Mouse (Mus musculus): ENCODE data around the gene Cep164. TPM values are rescaled to one million over a fixed set of nuclear protein-coding genes. Genes with fewer than 3 reads are reported as not detected.

Cep164 gene
- polyA plus RNA-seq, 1 experiment, result 13.4 TPM

- Histone ChIP-seq H3K36me3 (replicated peaks; ENCODE audit: low read length) (no peaks in the 10 kb centered on the region), H3K27me3 (replicated peaks) (peaks cover 51% of the 10 kb centered on the region), H3K9me3 (peaks cover 8% of the 10 kb centered on the region; the same call in 1 of the 2 replicates), H3K4me1 (no peaks in the 10 kb centered on the region), H3K4me3 (replicated peaks) (no peak overlapping the region)
- TF ChIP-seq FLI1 (IDR thresholded peaks at IDR 0.05; ENCODE audit: low read length), result no peak
- no peak for TF ChIP-seq GATA1 (IDR thresholded peaks at IDR 0.05; ENCODE audit: borderline replicate concordance, low read length)
These were observed 95.2 kb downstream of the Cep164 start for GRCm38 (mm10) chr9:45733246-45733645.

- Histone ChIP-seq H3K27me3 (replicated peaks) (peaks cover 44% of the 10 kb centered on the region), H3K9me3 (peaks cover 8% of the 10 kb centered on the region; the same call in 1 of the 2 replicates)
- TF ChIP-seq GATA1 (IDR thresholded peaks at IDR 0.05; ENCODE audit: borderline replicate concordance, low read length) (no peak), FLI1 (IDR thresholded peaks at IDR 0.05; ENCODE audit: low read length) (no peak)
These were observed 96.6 kb downstream of the Cep164 start for GRCm38 (mm10) chr9:45731851-45732250.

GRCm38 (mm10) chr9:45719997-45720396, 108.5 kb downstream of the Cep164 start:
- no peaks in the 10 kb centered on the region for H3K9me3 ChIP-seq
- H3K36me3 ChIP-seq (replicated peaks; ENCODE audit: low read length), result no peaks in the 10 kb centered on the region
- no peak for TF ChIP-seq FLI1 (IDR thresholded peaks at IDR 0.05; ENCODE audit: low read length)
- TF ChIP-seq GATA1 (IDR thresholded peaks at IDR 0.05; ENCODE audit: borderline replicate concordance, low read length), result no peak
- H3K27me3 ChIP-seq (replicated peaks), result peaks cover 65% of the 10 kb centered on the region
- H3K4me3 ChIP-seq (replicated peaks), result no peak overlapping the region
- no peaks in the 10 kb centered on the region for H3K4me1 ChIP-seq

More at GRCm38 (mm10) chr9:45731851-45732250, 96.6 kb downstream of the Cep164 start:
- no peaks in the 10 kb centered on the region for H3K36me3 ChIP-seq (replicated peaks; ENCODE audit: low read length)
- no peak overlapping the region for H3K4me3 ChIP-seq (replicated peaks)
- H3K4me1 ChIP-seq, result no peaks in the 10 kb centered on the region

Other genes with a start within 250 kb of the Cep164 start
- gene Bace1, start 9.9 kb upstream of the Cep164 start, polyA plus RNA-seq (2012; ENCODE audit: insufficient read depth, low replicate concordance), result 0.37 and 1.5 TPM in 2 replicates
- 6.5 and 7.7 TPM in 2 replicates for gene Pcsk7, start 77.8 kb upstream of the Cep164 start, polyA plus RNA-seq (2012; ENCODE audit: insufficient read depth, low replicate concordance)
- 5.8 and 6.8 TPM in 2 replicates for gene Rnf214, start 78.2 kb upstream of the Cep164 start, polyA plus RNA-seq (2012; ENCODE audit: insufficient read depth, low replicate concordance)
- 1.8 TPM in 1 of 2 replicates, not detected in the other for gene Tagln, start 107.4 kb upstream of the Cep164 start, polyA plus RNA-seq (2012; ENCODE audit: insufficient read depth, low replicate concordance)
- gene Sidt2, start 126.6 kb upstream of the Cep164 start, polyA plus RNA-seq (2012; ENCODE audit: insufficient read depth, low replicate concordance), result 9.5 and 30.5 TPM in 2 replicates
- gene Pafah1b2, start 184.0 kb upstream of the Cep164 start, polyA plus RNA-seq (2012; ENCODE audit: insufficient read depth, low replicate concordance), result 17.5 and 72.4 TPM in 2 replicates
- gene Sik3, start 184.1 kb upstream of the Cep164 start, polyA plus RNA-seq (2012; ENCODE audit: insufficient read depth, low replicate concordance), result 14.0 and 17.3 TPM in 2 replicates